Mouse (Mus musculus): ENCODE measurements around the gene Mvk. TPM values are rescaled to one million over a fixed set of nuclear protein-coding genes. Genes with fewer than 3 reads are reported as not detected.

Gene Mvk
- polyA plus RNA-seq (2012; fragmentation: generic; extraction: Trizol) = 46.0 TPM
- long read RNA-seq, experiment 1, transcript Mvk-201 (11 exons, 1,660 nt) = major isoform, 13 of 42 reads
- long read RNA-seq, experiment 1, partial matches to known transcripts = 12 of 42 reads
- long read RNA-seq, experiment 1, other reads (novel, unspliced or antisense) = 11 of 42 reads
- long read RNA-seq, experiment 2, transcript Mvk-201 (11 exons, 1,660 nt) = major isoform, 33 of 70 reads
- long read RNA-seq, experiment 2, transcript Mvk-202 (11 exons, 1,602 nt) = minor isoform, 16 of 70 reads
- long read RNA-seq, experiment 2, partial matches to known transcripts = 4 of 70 reads
- long read RNA-seq, experiment 2, other reads (novel, unspliced or antisense) = 17 of 70 reads

DNA sequence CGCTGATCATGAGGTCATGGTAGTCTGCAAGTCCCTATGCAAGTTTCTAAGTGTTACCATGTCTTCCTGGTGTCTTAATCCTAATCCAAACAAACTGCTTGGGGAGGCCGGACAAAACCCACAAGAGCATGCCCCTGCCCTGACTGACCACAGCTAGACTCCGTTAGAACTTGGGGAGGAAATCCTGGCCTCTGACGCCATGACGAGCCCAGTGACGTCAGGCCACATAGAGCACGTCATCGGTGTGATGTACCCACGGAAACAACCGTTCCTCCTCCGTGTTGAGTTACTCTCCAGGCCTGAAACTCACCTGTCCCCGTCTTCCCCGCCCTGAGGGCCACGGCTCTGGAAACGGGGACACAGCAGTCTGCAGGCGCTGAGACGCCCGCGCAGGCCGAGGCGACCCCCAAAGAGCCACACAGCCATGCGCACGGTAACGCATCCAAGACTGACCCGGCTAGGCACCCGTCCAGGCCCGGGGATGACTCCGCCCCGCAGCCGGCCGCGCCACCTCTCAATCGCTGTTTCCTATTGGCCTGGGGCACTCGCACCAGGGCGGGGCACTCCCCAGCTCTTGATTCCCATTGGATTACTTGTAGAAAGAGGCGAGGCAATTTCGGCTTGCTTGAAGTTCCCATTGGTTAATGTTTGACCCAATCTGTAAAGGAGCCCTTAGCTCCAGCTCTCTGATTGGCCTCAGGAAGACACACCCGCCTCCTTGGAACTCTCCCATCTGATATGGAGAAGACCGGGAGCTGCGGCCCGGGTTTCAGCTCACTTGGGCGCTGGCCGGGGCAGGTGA is at the start of gene Mvk, which contains the start of gene Mmab:
Gene Mvk (plus strand): TSS at position 704 of the 802 bp plus-strand sequence.
Gene Mmab (minus strand): TSS at position 495 of the 802 bp plus-strand sequence.
- Histone ChIP-seq H3K27me3 (ENCODE audit: control insufficient read depth, insufficient read depth, insufficient read length) (no peaks in the 10 kb centered on the region), H3ac (ENCODE audit: control insufficient read depth, insufficient read length, low read depth) (peak within 1 kb of the TSS; percentile 68), H3K4me3 (ENCODE audit: insufficient read depth, poor library complexity, severe bottlenecking) (peak within 1 kb of the TSS; percentile 71), H3K36me3 (ENCODE audit: control insufficient read depth, insufficient read depth) (peaks cover 11% of the 10 kb centered on the region), H3K79me3 (ENCODE audit: low read depth) (no peaks in the 10 kb centered on the region), H3K79me2 (ENCODE audit: control insufficient read depth, insufficient read depth) (no peaks in the 10 kb centered on the region)
- TF ChIP-seq MYOD1 (IDR thresholded peaks at IDR 0.05; ENCODE audit: control insufficient read depth, insufficient read length, low read depth) = no peak

DNA sequence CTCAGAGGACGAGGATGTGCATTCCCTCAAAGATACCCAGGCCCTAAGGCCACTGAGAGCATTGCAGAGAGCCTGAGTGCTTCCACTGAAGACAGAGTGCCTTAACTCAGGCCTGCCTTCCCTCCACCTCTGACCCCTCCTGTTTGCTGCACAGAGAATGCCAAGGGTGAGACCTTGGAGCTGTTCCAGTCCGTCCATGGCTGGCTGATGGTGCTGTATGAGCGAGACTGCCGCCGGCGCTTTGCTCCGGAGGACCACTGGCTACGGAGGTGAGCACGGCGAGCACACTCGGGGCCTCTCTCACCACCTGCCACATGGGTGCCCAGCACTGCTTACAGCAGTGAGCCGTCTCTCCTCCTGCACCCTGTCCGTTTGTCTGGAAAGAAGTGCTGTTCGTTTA is 37.5 kb upstream of the Mvk start:
- Histone ChIP-seq H3K27me3 (ENCODE audit: control insufficient read depth, insufficient read depth, insufficient read length) (no peaks in the 10 kb centered on the region), H3K4me3 (ENCODE audit: insufficient read depth, poor library complexity, severe bottlenecking) (no peak overlapping the region), H3ac (ENCODE audit: control insufficient read depth, insufficient read length, low read depth) (no peak overlapping the region), H3K79me3 (ENCODE audit: low read depth) (no peaks in the 10 kb centered on the region), H3K36me3 (ENCODE audit: control insufficient read depth, insufficient read depth) (peaks cover 72% of the 10 kb centered on the region), H3K79me2 (ENCODE audit: control insufficient read depth, insufficient read depth) (no peaks in the 10 kb centered on the region)
- no peak for TF ChIP-seq CTCF (IDR thresholded peaks at IDR 0.05; ENCODE audit: control insufficient read depth, insufficient read depth, insufficient read length)
- TF ChIP-seq USF1 (IDR thresholded peaks at IDR 0.05; ENCODE audit: low read depth) = no peak
- TF ChIP-seq MYOG (IDR thresholded peaks at IDR 0.05; ENCODE audit: control insufficient read depth, extremely low read depth, insufficient read length) = no peak

GRCm38 (mm10) chr5:114407269-114407668 is 36.8 kb upstream of the Mvk start:
- no peak overlapping the region for H3ac ChIP-seq (ENCODE audit: control insufficient read depth, insufficient read length, low read depth)
- no peaks in the 10 kb centered on the region for H3K79me3 ChIP-seq (ENCODE audit: low read depth)
- H3K27me3 ChIP-seq (ENCODE audit: control insufficient read depth, insufficient read depth, insufficient read length) = no peaks in the 10 kb centered on the region
- H3K4me3 ChIP-seq (ENCODE audit: insufficient read depth, poor library complexity, severe bottlenecking) = no peak overlapping the region
- no peak for TF ChIP-seq USF1 (IDR thresholded peaks at IDR 0.05; ENCODE audit: low read depth)
- TF ChIP-seq MYOD1 (IDR thresholded peaks at IDR 0.05; ENCODE audit: control insufficient read depth, insufficient read length, low read depth) = no peak
- TF ChIP-seq CTCF (IDR thresholded peaks at IDR 0.05; ENCODE audit: control insufficient read depth, insufficient read depth, insufficient read length) = no peak
- TF ChIP-seq MAX (IDR thresholded peaks at IDR 0.05) = no peak
- no peak for TF ChIP-seq FOSL1 (IDR thresholded peaks at IDR 0.05; ENCODE audit: insufficient read depth, low read length, poor library complexity, severe bottlenecking)
- no peak for TF ChIP-seq MYOG (IDR thresholded peaks at IDR 0.05; ENCODE audit: control insufficient read depth, extremely low read depth, insufficient read length)
- no peak for TF ChIP-seq CEBPB (IDR thresholded peaks at IDR 0.05; ENCODE audit: low read depth)
- H3K79me2 ChIP-seq (ENCODE audit: control insufficient read depth, insufficient read depth) = no peaks in the 10 kb centered on the region
- peaks cover 71% of the 10 kb centered on the region for H3K36me3 ChIP-seq (ENCODE audit: control insufficient read depth, insufficient read depth)

GRCm38 (mm10) chr5:114407810-114408209 is 36.3 kb upstream of the Mvk start:
- H3K4me3 ChIP-seq (ENCODE audit: insufficient read depth, poor library complexity, severe bottlenecking) = no peak overlapping the region
- H3K36me3 ChIP-seq (ENCODE audit: control insufficient read depth, insufficient read depth) = peaks cover 72% of the 10 kb centered on the region
- no peaks in the 10 kb centered on the region for H3K27me3 ChIP-seq (ENCODE audit: control insufficient read depth, insufficient read depth, insufficient read length)
- H3K79me3 ChIP-seq (ENCODE audit: low read depth) = no peaks in the 10 kb centered on the region
- no peak overlapping the region for H3ac ChIP-seq (ENCODE audit: control insufficient read depth, insufficient read length, low read depth)
- no peaks in the 10 kb centered on the region for H3K79me2 ChIP-seq (ENCODE audit: control insufficient read depth, insufficient read depth)
- no peak for TF ChIP-seq CEBPB (IDR thresholded peaks at IDR 0.05; ENCODE audit: low read depth)
- TF ChIP-seq MAX (IDR thresholded peaks at IDR 0.05) = no peak
- no peak for TF ChIP-seq MYOD1 (IDR thresholded peaks at IDR 0.05; ENCODE audit: control insufficient read depth, insufficient read length, low read depth)
- no peak for TF ChIP-seq MYOG (IDR thresholded peaks at IDR 0.05; ENCODE audit: control insufficient read depth, extremely low read depth, insufficient read length)
- TF ChIP-seq FOSL1 (IDR thresholded peaks at IDR 0.05; ENCODE audit: insufficient read depth, low read length, poor library complexity, severe bottlenecking) = no peak
- TF ChIP-seq USF1 (IDR thresholded peaks at IDR 0.05; ENCODE audit: low read depth) = no peak
- TF ChIP-seq CTCF (IDR thresholded peaks at IDR 0.05; ENCODE audit: control insufficient read depth, insufficient read depth, insufficient read length) = no peak

GRCm38 (mm10) chr5:114408846-114409245 is 35.2 kb upstream of the Mvk start:
- no peaks in the 10 kb centered on the region for H3K79me2 ChIP-seq (ENCODE audit: control insufficient read depth, insufficient read depth)
- no peaks in the 10 kb centered on the region for H3K27me3 ChIP-seq (ENCODE audit: control insufficient read depth, insufficient read depth, insufficient read length)
- H3K79me3 ChIP-seq (ENCODE audit: low read depth) = no peaks in the 10 kb centered on the region
- peaks cover 72% of the 10 kb centered on the region for H3K36me3 ChIP-seq (ENCODE audit: control insufficient read depth, insufficient read depth)
- H3ac ChIP-seq (ENCODE audit: control insufficient read depth, insufficient read length, low read depth) = no peak overlapping the region
- TF ChIP-seq MYOD1 (IDR thresholded peaks at IDR 0.05; ENCODE audit: control insufficient read depth, insufficient read length, low read depth) = no peak
- no peak for TF ChIP-seq MAX (IDR thresholded peaks at IDR 0.05)
- no peak for TF ChIP-seq MYOG (IDR thresholded peaks at IDR 0.05; ENCODE audit: control insufficient read depth, extremely low read depth, insufficient read length)
- no peak for TF ChIP-seq FOSL1 (IDR thresholded peaks at IDR 0.05; ENCODE audit: insufficient read depth, low read length, poor library complexity, severe bottlenecking)
- TF ChIP-seq USF1 (IDR thresholded peaks at IDR 0.05; ENCODE audit: low read depth) = no peak
- TF ChIP-seq CEBPB (IDR thresholded peaks at IDR 0.05; ENCODE audit: low read depth) = no peak
- TF ChIP-seq CTCF (IDR thresholded peaks at IDR 0.05; ENCODE audit: control insufficient read depth, insufficient read depth, insufficient read length) = no peak
- H3K4me3 ChIP-seq (ENCODE audit: insufficient read depth, poor library complexity, severe bottlenecking) = no peak overlapping the region

Measured in C2C12 (cell line).